Mouse (Mus musculus) liver, embryonic 14 days (tissue): Measurements from ENCODE around the gene Arhgap6. TPM values are rescaled to one million over a fixed set of nuclear protein-coding genes. Genes with fewer than 3 reads are reported as not detected.

ENCODE experiments used
- polyA plus RNA-seq: library from polyadenylated mRNA; depleted of rRNA; stranded (reverse); fragments of >200 nt; gene quantifications from 2 replicates; pipeline ENCODE4 v1.2.3, GENCODE M21; 2012; rRNA removed

Arhgap6 gene
- 1.2 and 1.3 TPM in 2 replicates for polyA plus RNA-seq

GRCm38 (mm10) chrX:168794974-168795858 lies at the start of gene Arhgap6:
TSS of gene Arhgap6 (plus strand) at chrX:168795099.

GRCm38 (mm10) chrX:169187100-169187499 lies 392.2 kb downstream of the Arhgap6 start, which contains the start of gene Amelx:
TSS of gene Amelx (minus strand) at chrX:169187200.

GRCm38 (mm10) chrX:169319945-169320667 lies 525.2 kb downstream of the Arhgap6 start, which contains the start of gene Hccs:
TSS of gene Hccs (minus strand) at chrX:169320372.

Other genes with a start within 250 kb of the Arhgap6 start
- under 0.01 TPM in 1 of 2 replicates, not detected in the other for gene Frmpd4, start 217.9 kb upstream of the Arhgap6 start, polyA plus RNA-seq
- gene Msl3, start 121.2 kb upstream of the Arhgap6 start, polyA plus RNA-seq: 12.5 and 14.2 TPM in 2 replicates